Mouse (Mus musculus): ENCODE measurements around the gene Sgk2.
A peak's percentile ranks its signal among the peaks of the same experiment; 100 is the strongest.
"Not testable (repeated sequence)": the region's sequence is repeated elsewhere in the genome, so short reads cannot be mapped to it uniquely, and the experiment has no call there.

Sgk2 gene

DNA sequence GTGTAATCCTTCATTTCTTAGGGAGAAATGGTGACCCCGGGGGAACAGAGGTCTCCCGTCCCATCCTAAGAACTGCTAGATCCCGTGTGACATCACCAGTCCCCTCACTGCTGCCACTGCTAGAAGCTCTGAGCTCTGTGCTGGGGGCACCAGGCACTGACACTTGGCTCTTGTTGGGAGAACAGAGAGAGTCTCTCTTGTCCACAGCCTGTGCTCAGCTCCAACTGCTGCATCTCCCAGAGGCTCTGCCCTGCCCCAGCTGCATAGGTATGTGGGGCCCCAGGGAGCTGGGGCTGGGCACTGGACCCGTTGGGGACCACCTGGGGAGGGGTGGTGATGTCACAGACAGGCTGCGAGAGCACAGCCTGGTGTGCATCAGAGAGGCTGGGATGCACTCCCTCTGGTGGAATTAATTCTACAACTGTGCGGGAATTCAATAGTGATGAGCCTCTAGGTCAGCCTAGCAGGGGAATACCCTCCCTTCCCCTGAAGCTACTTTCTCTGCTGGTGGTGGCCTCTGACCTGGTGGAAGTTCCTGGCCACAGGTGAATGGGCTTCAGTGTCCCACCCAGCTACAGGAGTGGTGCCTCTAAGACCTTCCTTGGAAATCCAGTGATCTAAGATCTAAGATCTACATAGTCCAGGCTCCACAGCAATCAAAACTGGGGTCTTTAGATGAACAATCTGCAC, 4.4 kb downstream of the Sgk2 start:
- no peak for DNase-seq (ENCODE audit: low read depth)

DNA sequence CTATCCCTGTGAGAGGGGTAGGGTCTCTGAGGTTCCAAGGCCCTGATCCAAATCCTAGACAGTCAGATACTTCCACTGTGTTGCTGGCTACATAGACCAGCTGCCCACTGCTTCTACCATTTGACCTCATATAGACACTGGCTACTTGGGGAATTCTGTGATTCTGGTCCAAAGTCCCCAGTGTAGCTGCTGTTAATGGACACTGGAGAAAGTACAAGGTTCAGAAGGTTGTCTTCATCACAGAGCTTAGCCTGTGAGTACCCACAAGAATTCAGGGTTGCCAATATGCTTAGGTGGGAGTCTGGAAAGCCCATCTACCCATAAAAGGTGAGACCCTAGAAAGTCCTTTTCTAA, 4.9 kb downstream of the Sgk2 start:
- DNase-seq (ENCODE audit: low read depth): no peak

DNA sequence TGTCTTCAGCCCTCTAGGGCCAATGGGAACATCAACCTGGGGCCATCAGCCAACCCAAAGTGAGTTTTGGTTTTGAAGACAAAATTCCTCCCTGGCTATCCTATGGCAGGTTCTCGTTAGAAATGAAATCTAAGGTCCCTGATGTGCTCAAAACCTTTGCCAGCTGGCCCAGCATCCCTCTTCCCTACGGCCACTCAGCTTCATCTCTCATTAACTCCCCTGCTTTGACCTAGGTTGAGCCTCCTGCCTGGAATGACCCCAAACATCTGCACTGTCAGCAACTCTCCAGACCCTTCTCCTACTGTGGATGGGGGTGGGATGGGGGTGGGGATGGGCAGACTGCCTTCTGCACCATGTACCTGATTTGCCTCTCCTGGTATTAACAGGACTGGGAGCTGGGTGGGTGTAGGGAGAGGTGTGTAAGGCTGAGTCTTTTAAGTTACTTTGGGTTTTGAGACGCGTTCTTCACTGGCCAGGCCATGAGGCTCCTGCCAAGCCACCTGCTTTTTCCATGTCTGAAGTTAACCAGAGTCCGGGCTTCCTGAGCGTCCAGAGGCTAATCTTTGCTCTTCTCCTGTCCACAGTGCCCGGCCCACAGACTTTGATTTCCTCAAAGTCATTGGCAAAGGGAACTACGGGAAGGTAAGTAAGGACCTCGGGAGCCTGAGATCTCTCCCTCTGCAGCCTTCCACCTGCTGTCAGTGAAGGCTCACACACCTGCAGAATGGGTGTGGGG, 6.9 kb downstream of the Sgk2 start:
- no peak for DNase-seq (ENCODE audit: low read depth)

DNA sequence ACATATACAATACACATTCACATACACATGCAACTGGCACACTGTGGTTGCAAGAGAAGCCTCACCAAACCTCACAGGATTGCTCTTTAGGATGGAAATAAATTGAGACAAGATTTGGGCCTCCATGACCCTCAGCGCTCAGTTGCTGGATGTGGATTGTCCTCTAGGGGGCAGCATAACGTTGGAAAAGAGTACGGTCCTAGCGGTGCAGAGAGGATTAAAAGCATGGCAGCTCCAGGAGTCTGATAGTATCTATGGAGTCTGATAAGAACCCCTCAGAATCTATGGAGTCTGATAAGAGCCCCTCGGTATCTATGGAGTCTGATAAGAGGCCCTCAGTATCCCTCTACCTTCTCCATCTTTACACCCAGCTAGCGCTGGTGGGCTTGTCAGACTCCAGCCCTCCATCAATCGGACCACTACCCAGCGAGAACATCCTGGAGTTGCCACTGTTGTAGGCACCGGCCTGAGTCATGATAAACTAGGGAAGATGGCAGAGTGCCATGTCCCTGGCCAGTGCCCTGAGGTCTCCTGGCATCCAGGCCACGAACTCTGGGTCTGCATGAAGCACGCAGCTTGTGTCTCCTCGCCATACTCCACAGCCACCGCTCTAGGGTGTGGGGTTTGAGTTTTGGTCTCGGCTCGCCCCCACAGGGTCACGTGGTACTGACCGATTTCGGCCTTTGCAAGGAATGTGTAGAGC, 11.5 kb downstream of the Sgk2 start:
- DNase-seq (ENCODE audit: low read depth): no peak

DNA sequence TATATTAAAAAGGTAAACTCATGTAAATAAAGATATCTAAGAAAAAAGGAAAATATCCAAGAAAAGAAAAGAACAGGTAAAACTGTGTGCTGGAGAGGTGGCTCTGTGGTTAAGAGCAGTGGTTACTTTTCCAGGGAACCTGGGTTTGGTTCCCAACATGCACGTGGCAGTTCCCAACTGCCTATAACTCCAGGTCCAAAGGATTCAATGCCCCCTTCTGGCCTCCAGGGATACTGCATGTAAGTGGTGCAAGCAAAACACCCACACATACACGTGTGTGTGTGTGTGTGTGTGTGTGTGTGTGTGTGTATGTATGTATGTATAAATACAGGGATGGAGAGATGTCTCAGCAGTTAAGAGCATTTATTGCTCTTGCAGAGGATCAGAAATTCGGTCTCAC, 12.6 kb downstream of the Sgk2 start:
- no peak for DNase-seq (ENCODE audit: low read depth)

DNA sequence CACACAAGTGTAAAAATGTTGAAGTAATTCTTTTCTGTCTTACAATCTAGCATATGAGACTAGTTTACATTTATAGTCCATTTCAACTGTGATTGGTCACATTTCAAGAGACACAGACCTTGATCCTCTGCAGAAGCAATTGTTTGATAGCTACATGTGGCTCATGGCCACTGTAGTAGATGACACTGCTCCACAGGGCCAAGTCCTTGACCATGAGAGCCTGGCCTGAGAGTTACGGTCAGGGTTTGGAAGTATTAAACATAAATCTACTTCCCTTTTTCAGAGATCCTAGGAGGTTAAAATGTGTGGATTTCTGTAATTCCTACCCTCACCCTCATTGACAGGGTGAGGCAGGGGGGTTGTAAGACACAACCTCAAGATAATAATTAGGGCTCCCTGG, 13.9 kb downstream of the Sgk2 start:
- no peak for DNase-seq (ENCODE audit: low read depth)

DNA sequence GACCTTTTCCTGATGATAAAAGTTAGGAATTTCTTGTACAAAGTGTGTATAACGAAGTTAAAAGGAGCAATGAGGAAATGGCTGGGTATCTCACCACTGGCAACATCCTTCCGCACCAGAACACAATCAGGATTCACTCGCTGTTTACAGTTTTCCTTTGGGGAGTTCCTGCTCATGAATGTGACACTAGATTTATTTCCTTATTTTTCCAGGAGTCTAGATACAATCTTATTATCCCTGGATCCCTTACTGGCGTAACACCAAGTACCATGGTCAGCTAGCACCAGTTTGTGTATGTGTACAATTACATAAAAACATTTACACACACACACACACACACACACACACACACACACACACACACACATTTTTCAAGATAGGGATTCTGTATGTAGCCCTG, 20.2 kb downstream of the Sgk2 start:
- no peak for DNase-seq (ENCODE audit: low read depth)

DNA sequence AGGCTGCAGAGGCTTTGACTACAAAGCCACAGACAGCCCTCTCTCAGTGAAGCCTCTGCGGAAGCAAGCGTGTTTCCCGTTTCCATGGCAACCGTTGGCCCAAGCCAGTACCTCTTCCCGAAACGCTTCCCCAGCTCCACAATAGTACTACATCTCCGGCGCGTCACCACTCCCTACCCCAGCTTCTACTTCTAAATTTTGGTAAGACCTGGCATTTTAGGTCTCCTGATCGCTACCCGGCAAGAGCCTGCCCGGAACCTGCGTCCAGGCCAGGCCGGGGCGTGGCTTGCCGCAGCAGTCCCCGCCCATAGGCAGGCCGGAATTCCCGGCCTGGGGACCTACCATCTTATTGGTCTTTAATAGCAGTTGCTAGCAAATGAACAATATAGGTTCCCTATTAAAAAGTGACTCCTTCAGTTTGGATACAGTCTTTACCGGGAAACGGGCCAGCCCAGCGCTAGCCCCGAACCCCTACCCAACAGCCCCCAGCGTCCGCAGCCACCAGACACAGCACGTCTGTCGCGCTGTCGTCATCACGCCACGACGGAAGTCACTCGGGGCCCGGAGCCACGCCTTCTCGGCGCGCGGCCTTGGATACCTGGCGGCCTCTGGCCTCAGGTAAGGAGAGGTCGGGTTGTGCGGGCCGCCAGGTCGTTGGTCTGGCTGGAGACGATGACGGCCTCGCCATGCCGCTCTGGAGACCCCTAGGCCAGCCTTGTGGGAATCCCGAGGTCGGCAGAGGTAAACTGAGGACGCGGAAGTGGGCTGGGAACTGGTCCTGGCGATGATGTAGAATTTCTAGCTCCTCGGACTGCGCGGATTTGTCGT, 30.0 kb downstream of the Sgk2 start, which contains the start of gene Ift52:
Gene Ift52 (plus strand): TSS at position 439 of the 828 bp plus-strand sequence.
- DNase-seq (ENCODE audit: low read depth): peak; percentile 76

DNA sequence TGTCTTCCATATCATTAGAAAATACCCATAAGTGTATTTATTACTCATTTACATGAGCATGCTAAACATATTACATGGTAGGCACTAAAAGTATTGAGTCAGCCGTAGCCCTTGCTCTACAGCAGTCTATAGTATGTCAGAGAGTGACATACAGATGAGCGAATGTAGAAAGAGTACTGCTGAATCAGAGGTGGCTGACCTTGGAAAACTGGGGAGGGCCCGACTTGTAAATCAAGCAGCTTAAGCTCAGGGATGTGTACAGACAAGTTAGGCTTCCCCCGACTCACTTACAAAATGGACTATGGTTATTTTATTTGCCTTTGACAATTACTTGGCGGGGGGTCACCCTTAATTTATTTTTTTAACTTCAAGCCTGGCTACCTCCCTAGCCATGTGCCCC, 44.2 kb downstream of the Sgk2 start:
- DNase-seq (ENCODE audit: low read depth): no peak

DNA sequence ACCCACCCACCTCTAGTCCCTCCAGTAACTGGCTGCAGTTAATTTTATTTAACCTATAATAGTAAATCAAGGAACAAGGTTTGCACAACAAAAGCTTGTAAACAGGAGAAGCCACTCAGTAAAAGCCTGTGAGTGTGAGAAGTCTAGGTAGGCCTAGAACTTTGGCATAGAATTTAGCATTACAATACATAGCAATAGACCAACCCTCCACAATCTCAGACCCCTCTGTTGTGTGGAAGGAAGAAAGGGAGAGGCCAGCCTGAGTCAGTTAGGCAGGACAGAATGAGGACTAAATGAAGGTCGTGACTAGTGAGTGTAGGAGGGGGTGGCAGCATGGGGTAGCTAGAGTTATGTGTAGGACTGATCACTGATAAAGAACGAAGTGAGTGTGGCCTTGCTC, 44.6 kb downstream of the Sgk2 start:
- DNase-seq (ENCODE audit: low read depth): no peak

DNA sequence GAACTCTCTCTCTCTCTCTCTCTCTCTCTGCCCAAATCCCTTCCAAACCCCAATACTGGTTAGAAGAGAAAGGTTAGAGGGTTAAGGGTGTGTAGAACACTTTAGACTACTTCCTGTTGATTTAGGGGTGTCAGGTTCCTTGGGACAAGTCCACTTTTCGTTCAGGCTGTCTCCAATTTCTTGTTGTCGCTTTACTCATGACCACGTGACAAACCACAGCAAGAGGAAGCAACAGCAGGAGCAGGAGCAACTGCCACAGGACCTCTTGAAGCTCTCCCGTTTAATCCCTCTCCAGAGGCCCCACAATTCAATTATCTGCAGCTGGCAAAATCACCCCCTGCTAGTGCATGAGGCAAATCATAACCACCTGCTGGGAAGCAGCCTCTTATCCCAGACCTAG, 45.5 kb downstream of the Sgk2 start:
- DNase-seq (ENCODE audit: low read depth): no peak

DNA sequence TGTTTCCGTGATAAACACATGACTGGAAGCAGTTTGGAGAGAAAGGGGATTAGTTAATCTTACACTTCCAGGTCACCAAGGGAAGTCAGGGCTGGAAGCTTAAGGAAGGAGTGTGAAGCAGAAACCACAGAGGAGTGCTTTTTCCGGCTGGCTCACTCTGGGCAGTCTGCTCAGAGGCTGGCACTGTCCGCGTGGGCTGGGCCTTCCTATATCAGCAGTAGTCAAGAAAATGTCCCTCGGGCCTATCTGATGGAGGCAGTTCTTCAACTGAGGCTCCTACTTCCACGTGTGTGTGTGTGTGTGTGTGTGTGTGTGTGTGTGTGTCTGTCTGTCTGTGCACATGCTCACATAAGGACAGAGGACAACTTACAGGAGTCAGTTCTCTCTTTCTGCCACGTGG, 52.8 kb downstream of the Sgk2 start:
- no peak for DNase-seq (ENCODE audit: low read depth)

DNA sequence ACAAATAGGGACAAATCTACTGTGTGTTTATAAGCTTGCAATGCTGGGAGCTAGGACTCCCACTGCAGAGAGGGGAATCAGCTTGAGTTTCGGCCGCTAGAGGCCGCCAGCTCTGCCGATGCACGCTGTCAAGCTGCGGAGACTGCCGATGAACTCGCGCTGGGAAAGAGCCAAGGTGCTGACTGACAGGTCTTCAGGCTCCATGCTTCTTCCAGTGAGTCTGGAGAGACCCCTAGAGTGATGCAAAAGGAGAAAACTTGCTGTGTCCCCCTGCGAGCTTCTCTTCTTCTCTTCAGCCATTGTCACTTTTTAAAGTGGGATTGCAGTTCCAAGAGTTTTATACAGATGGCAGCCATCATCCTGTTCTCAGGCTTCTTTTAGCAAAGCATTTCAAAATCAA, 61.0 kb downstream of the Sgk2 start:
- DNase-seq (ENCODE audit: low read depth): peak; percentile 27

DNA sequence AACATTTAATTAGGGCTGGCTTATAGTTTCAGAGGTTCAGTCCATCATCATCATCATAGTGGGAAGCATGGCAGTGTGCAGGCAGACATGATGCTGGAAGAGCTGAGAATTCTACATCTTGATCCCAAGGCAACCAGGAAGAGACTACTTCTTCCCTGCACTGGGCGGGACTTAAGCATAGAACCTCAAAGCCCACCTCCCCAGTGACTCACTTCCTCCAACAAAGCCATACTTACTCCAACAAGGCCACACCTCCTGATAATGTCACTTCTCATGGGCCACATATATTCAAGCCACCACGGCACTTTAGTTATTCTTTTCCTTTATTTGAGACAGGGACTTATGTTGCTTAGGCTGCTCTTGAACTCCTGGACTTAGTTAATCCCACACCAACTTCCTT, 62.0 kb downstream of the Sgk2 start:
- no peak for DNase-seq (ENCODE audit: low read depth)

DNA sequence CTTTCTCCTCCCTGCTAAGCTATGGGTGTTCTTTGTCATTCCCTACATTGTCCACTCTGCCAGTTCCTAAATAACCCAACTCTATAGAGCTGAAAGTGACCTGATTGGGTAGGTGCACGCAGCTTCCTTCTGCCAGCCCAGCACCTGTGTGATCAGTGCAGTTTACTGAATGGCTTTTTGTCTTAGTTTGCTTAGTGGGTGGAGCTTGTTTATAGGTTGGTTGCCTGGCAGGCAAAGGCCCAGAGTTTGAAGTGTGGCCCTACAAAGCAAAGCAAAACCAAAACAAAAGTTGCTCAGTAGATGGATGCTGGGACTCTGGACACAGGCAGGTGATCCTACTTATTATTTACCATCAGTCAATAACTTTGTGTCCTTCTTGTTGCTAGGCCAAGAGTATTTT, 64.6 kb downstream of the Sgk2 start:
- no peak for DNase-seq (ENCODE audit: low read depth)

DNA sequence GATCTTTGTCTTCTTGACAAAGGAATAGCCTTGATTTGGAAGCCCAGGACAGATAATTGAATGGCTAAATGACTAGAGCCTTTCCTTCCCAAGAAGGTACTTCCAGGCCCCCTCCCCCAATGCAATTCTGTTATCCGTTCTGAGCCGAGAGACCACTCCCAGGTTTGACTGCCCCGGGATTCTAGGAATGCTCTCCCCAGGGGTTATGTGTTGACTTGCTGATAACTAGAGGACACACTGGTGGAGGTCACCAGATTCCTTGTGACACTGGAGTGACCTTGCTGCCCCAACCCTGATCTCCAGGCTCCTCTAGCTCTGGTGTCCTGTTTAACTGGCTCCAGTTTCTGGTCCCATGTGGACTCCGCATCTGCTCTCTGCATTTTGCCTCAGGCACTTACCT, 65.0 kb downstream of the Sgk2 start:
- DNase-seq (ENCODE audit: low read depth): no peak

DNA sequence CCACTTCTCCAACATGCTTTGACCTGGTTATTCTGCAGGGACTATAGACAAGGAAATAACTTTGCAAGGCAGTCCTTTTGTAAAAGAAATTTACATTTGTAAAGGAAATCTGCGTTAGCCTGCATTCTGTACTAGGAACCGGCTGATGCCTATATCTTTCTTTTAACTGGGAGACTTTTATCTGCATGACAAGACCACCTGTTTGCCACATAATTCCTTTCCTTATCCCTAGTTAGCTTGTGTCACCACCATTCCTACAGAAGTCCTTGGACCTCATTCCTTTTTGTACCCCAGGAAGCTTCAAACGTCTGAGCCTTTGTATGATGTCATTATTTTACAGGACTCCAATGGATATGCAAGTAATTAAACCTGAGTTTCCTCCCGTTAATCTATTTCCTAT, 65.7 kb downstream of the Sgk2 start:
- no peak for DNase-seq (ENCODE audit: low read depth)

DNA sequence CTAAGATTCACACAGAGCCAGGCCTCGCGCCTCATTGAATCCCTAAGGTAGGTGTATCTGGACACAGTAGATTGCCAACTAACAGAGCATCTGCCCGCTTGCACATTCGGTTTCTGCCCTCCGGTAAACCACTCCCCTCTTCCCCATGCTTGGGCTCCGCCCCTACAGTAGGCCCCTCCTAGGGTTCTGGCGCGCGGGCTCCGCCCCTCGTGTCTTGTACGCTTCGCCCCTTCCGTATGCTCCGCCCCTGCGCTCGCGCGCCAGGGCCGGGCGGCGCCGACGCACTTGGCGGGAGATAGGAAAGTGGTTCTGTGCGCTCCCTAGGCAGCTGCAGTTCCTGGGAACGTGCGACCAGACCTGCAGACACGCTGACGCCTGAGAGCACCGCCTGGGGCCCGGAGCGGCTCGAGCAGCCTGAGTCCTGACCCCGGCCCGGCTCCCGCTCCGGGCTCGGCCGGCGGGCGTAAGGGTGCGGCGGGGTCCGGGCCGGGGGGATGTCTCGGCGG, 67.3 kb downstream of the Sgk2 start, which contains the start of gene Mybl2:
Gene Mybl2 (plus strand): TSS at position 353 of the 506 bp plus-strand sequence.
- peak; percentile 79 for DNase-seq (ENCODE audit: low read depth)

DNA sequence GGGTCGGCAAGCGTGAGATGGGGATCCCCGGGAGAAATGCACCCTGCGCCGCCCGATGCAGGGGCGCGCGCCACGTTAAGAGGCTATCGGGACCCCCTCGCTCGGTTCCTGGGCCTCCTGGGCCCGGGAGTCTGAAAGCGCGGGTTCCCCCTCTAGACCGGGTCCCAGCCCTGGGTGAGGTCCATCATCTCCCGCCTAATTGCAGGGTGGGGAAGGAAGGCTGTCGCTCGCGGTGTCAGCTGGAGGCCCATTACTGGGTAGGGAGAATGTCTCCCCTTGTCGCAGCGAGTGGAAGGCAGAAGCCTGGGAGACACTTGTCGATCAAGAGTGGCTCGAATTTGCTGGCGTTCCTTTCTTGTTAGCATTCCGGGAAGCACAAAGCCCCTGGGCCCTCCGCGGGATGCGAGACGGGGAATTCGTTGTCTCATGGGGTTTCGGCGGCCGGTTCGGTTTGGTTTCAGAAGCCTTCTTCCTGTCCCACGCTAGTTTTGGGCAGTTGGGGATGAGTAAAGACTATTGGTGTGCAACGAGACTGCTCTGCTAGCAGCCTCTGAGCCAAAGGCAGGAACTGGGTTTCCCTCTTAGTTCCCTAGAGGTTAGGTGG, 67.9 kb downstream of the Sgk2 start:
- DNase-seq (ENCODE audit: low read depth): no peak

DNA sequence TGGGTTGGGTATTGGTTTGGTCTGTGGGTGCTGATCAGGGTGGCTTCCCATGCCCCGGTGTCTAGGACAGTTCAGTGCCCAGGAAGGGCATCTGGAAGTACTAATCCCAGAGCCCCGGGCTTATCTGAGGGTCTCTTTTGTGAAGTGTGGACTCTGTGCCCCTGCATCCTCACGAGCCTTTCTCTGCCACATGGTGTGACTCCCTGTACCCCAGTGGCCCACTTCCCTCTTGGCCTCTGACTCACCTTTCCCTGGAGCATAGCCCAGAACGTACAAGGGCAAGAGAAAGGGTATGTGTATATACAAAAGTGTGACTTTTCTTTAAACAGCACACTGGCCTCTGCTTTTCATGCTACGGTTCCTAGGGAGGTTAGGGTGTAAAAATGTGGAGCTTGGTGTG, 68.6 kb downstream of the Sgk2 start:
- DNase-seq (ENCODE audit: low read depth): no peak

DNA sequence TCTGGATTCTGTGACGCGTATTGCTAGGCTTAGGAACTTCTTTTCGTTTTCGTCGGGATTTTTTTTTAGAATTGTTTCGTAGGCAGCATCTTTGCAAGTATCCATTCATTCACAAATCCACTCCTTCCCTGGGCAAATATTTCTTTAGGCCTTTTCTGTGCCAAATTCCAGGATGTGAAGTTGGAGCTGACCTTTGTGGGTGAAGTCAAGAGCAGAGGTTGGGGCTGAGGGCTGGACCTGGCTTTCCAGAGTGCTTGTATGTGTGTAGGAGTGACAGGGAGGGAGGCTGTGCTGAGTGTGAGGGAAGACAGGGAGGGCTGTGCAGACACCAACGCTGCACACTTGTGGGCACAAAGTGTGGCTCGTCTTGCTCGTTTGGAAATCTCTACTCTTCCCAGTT, 69.5 kb downstream of the Sgk2 start:
- DNase-seq (ENCODE audit: low read depth): no peak

DNA sequence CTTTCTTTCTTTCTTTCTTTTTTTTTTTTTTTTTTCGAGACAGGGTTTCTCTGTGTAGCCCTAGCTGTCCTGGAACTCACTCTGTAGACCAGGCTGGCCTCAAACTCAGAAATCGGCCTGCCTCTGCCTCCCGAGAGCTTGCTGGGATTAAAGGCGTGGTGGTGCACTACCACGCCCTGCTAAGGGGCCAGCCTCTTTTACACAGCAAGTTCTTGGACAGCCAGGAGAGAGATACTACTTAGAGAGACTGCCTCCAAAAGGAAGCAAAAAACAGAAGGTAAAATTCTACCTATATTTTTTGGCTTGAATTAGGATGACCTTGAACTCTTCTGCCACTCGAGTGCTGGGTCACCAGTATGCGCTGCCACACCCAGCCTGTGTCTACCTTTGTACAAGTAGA, 71.9 kb downstream of the Sgk2 start:
- DNase-seq (ENCODE audit: low read depth): not testable (repeated sequence)
